Mouse (Mus musculus) limb, embryonic 14.5 days (tissue): Measurements from ENCODE around the gene Gpr171. TPM values are rescaled to one million over a fixed set of nuclear protein-coding genes. Genes with fewer than 3 reads are reported as not detected.
"Not testable (repeated sequence)": the region's sequence is repeated elsewhere in the genome, so short reads cannot be mapped to it uniquely, and the experiment has no call there.

Experiments
- ATAC-seq: fragments of 200-750 bp; cut with Nextera tagmentation; 2 replicates; pipeline ENCODE4 v1.8.0; 2017; ENCODE audit warnings: low read depth, moderate number of reproducible peaks, moderate TSS enrichment; ENCODE audit not compliant: low FRiP score
- DNase-seq: peaks from one replicate; pipeline ENCODE4 v3.0.0-alpha.2; 2015; ENCODE audit warnings: low spot score
- H3K27ac ChIP-seq: fragments of 300-500 bp; sonication (generic); replicated peaks from 2 replicates; pipeline ENCODE4 v1.5.1; 2014; ENCODE audit warnings: low read depth, mild to moderate bottlenecking, low read length, moderate library complexity, mixed read lengths
- H3K27me3 ChIP-seq: fragments of 300-500 bp; sonication (generic); 2 replicates; pipeline ENCODE4 v1.6.1; 2014; ENCODE audit warnings: low read length, mixed read lengths; ENCODE audit not compliant: control insufficient read depth, insufficient read depth
- H3K36me3 ChIP-seq: fragments of 300-500 bp; sonication (generic); 2 replicates; pipeline ENCODE4 v1.6.1; 2014; ENCODE audit warnings: mild to moderate bottlenecking, low read length, moderate library complexity, mixed read lengths; ENCODE audit not compliant: control insufficient read depth, insufficient read depth
- H3K4me1 ChIP-seq: fragments of 300-500 bp; sonication (generic); 2 replicates; pipeline ENCODE4 v1.6.1; 2014; ENCODE audit warnings: antibody characterized with exemption, low read length, mixed read lengths; ENCODE audit not compliant: control insufficient read depth, insufficient read depth
- H3K4me2 ChIP-seq: fragments of 300-500 bp; sonication (generic); replicated peaks from 2 replicates; pipeline ENCODE4 v1.6.1; 2014; ENCODE audit warnings: low read depth, mild to moderate bottlenecking, low read length, moderate library complexity; ENCODE audit not compliant: severe bottlenecking
- H3K4me3 ChIP-seq: fragments of 300-500 bp; sonication (generic); replicated peaks from 2 replicates; pipeline ENCODE4 v1.5.1; 2014; ENCODE audit warnings: low read length
- H3K9ac ChIP-seq: fragments of 300-500 bp; sonication (generic); 2 replicates; pipeline ENCODE4 v1.6.1; 2014; ENCODE audit warnings: mild to moderate bottlenecking, low read depth, low read length, moderate library complexity; ENCODE audit not compliant: severe bottlenecking
- H3K9me3 ChIP-seq: fragments of 300-500 bp; sonication (generic); 2 replicates; pipeline ENCODE4 v1.6.1; 2016; ENCODE audit warnings: low read length; ENCODE audit not compliant: control insufficient read depth
- POLR2A ChIP-seq: fragments of 200-500 bp; IDR thresholded peaks from 2 replicates; pipeline ENCODE4 v1.8.0; 2012; ENCODE audit warnings: inconsistent platforms, mild to moderate bottlenecking, moderate library complexity, borderline replicate concordance; ENCODE audit not compliant: insufficient read depth, insufficient read length; ENCODE audit errors: extremely low read depth
- WGBS: fragments of 180-500 bp; shearing (Covaris S2); extraction: QIAGEN DNeasy Blood & Tissue Kit; methylation state at CpG from one replicate; pipeline ENCODE4 v1.1.7; 2014; 5-methylcytosine and 5-hydroxymethylcytosine counted together
- polyA plus RNA-seq, 2 experiments: library from polyadenylated mRNA; depleted of rRNA in 1 of 2; stranded (reverse) in 1 of 2; unstranded in 1 of 2; fragments of >200 nt; fragmentation: Nextera tagmentation in 1 of 2; extraction: Ambion mirVana in 1 of 2; gene quantifications; 2 replicates each; pipeline versions ENCODE4 v1.2.1 to v1.2.3; 2012 to 2014

The Gpr171 gene
- polyA plus RNA-seq, 2 experiments, result 0.19 to 1.5 TPM

GRCm38 (mm10) chr3:59121780-59122449 is 20.3 kb upstream of the Gpr171 start:
- H3K9ac ChIP-seq, result no peak overlapping the region
- H3K4me2 ChIP-seq, result no peak overlapping the region
- DNase-seq (no peak), ATAC-seq (no peak)
- WGBS, result 73% methylated on average over 7 of the region's 7 CpGs
- no peak overlapping the region for H3K27ac ChIP-seq
- H3K4me1 ChIP-seq, result no peaks in the 10 kb centered on the region
- no peaks in the 10 kb centered on the region for H3K36me3 ChIP-seq
- TF ChIP-seq POLR2A, result no peak
- no peaks in the 10 kb centered on the region for H3K27me3 ChIP-seq
- no peaks in the 10 kb centered on the region for H3K9me3 ChIP-seq
- no peak overlapping the region for H3K4me3 ChIP-seq

- Histone ChIP-seq H3K4me2 (no peak overlapping the region), H3K4me3 (no peak overlapping the region), H3K36me3 (no peaks in the 10 kb centered on the region), H3K9ac (no peak overlapping the region), H3K4me1 (no peaks in the 10 kb centered on the region), H3K27me3 (no peaks in the 10 kb centered on the region), H3K9me3 (no peaks in the 10 kb centered on the region), H3K27ac (no peak overlapping the region)
- TF ChIP-seq POLR2A, result no peak
- DNase-seq, result no peak
- WGBS, result 55% methylated on average over 7 of the region's 7 CpGs
- peak; percentile 54 for ATAC-seq
Observed at GRCm38 (mm10) chr3:59121067-59121730, 19.6 kb upstream of the Gpr171 start.

- no peak for TF ChIP-seq POLR2A
- 84% methylated on average over 8 of the region's 8 CpGs for WGBS
- no peak overlapping the region for H3K4me2 ChIP-seq
Observed at GRCm38 (mm10) chr3:59113973-59114517, 12.4 kb upstream of the Gpr171 start.

GRCm38 (mm10) chr3:59113291-59113690 is 11.7 kb upstream of the Gpr171 start:
- not testable (repeated sequence) for H3K9me3 ChIP-seq, ATAC-seq, H3K27ac ChIP-seq, H3K36me3 ChIP-seq, H3K4me3 ChIP-seq, DNase-seq, H3K27me3 ChIP-seq, H3K4me2 ChIP-seq, H3K4me1 ChIP-seq, H3K9ac ChIP-seq
- WGBS, result 88% methylated on average over 4 of the region's 4 CpGs

More at GRCm38 (mm10) chr3:59113973-59114517, 12.4 kb upstream of the Gpr171 start:
- ATAC-seq, result no peak
- Histone ChIP-seq H3K27me3 (no peaks in the 10 kb centered on the region), H3K36me3 (no peaks in the 10 kb centered on the region; the same call in 1 of the 2 replicates), H3K4me1 (no peaks in the 10 kb centered on the region), H3K27ac (no peak overlapping the region), H3K9me3 (no peaks in the 10 kb centered on the region), H3K9ac (no peak overlapping the region), H3K4me3 (no peak overlapping the region)
- no peak for DNase-seq

- no peak overlapping the region for H3K4me2 ChIP-seq
- H3K4me1 ChIP-seq, result no peaks in the 10 kb centered on the region
- no peaks in the 10 kb centered on the region for H3K9me3 ChIP-seq
- no peaks in the 10 kb centered on the region; the same call in 1 of the 2 replicates for H3K36me3 ChIP-seq
- no peak overlapping the region for H3K9ac ChIP-seq
- 65% methylated on average over 3 of the region's 3 CpGs for WGBS
- no peaks in the 10 kb centered on the region for H3K27me3 ChIP-seq
- ATAC-seq (no peak), DNase-seq (no peak)
- no peak overlapping the region for H3K4me3 ChIP-seq
- H3K27ac ChIP-seq, result no peak overlapping the region
- TF ChIP-seq POLR2A, result no peak
Observed at GRCm38 (mm10) chr3:59111944-59112343, 10.3 kb upstream of the Gpr171 start.

- not testable (repeated sequence) for ATAC-seq, H3K27me3 ChIP-seq, H3K4me2 ChIP-seq, DNase-seq, H3K27ac ChIP-seq, H3K4me1 ChIP-seq, H3K9me3 ChIP-seq, H3K9ac ChIP-seq, H3K4me3 ChIP-seq, H3K36me3 ChIP-seq
- WGBS, result 90% methylated on average over 3 of the region's 3 CpGs
Observed at GRCm38 (mm10) chr3:59109834-59110233, 8.2 kb upstream of the Gpr171 start.
